Mouse (Mus musculus) hindbrain, embryonic 15.5 days (tissue): ENCODE measurements at regions not wholly inside any gene's neighbourhood (a gene's known extent, or its start where the extent isn't known, plus 50 kb on each side); places are given as distances from the start of the nearest gene placed in this dataset.

Experiments
- ATAC-seq: fragments of 200-750 bp; cut with Nextera tagmentation; 2 replicates; pipeline ENCODE4 v1.8.0; 2017; ENCODE audit warnings: low read depth, moderate number of reproducible peaks, moderate TSS enrichment; ENCODE audit not compliant: low FRiP score
- H3K27ac ChIP-seq: fragments of 300-500 bp; sonication (generic); replicated peaks from 2 replicates; pipeline ENCODE4 v1.5.1; 2015; ENCODE audit warnings: mild to moderate bottlenecking, inconsistent platforms
- H3K27me3 ChIP-seq: fragments of 300-500 bp; sonication (generic); 2 replicates; pipeline ENCODE4 v1.6.1; 2015; ENCODE audit warnings: control low read depth, inconsistent platforms
- H3K36me3 ChIP-seq: fragments of 300-500 bp; sonication (generic); 2 replicates; pipeline ENCODE4 v1.6.1; 2015; ENCODE audit warnings: control low read depth, inconsistent platforms
- H3K4me1 ChIP-seq: fragments of 300-500 bp; sonication (generic); replicated peaks from 2 replicates; pipeline ENCODE4 v1.6.1; 2015; ENCODE audit warnings: control low read depth, inconsistent platforms
- H3K4me2 ChIP-seq: fragments of 300-500 bp; sonication (generic); 2 replicates; pipeline ENCODE4 v1.6.1; 2015; ENCODE audit warnings: moderate library complexity, mild to moderate bottlenecking, inconsistent platforms
- H3K4me3 ChIP-seq: fragments of 300-500 bp; sonication (generic); 2 replicates; pipeline ENCODE4 v1.5.1; 2015; ENCODE audit warnings: mild to moderate bottlenecking, inconsistent platforms
- H3K9ac ChIP-seq: fragments of 300-500 bp; sonication (generic); 2 replicates; pipeline ENCODE4 v1.6.1; 2015; ENCODE audit warnings: inconsistent platforms
- H3K9me3 ChIP-seq: fragments of 300-500 bp; sonication (generic); 2 replicates; pipeline ENCODE4 v1.6.1; 2016; ENCODE audit warnings: control low read depth, inconsistent platforms
- WGBS: fragments of 180-500 bp; shearing (Covaris S2); methylation state at CpG from one replicate; pipeline ENCODE4 v1.1.7; 2015; 5-methylcytosine and 5-hydroxymethylcytosine counted together

DNA sequence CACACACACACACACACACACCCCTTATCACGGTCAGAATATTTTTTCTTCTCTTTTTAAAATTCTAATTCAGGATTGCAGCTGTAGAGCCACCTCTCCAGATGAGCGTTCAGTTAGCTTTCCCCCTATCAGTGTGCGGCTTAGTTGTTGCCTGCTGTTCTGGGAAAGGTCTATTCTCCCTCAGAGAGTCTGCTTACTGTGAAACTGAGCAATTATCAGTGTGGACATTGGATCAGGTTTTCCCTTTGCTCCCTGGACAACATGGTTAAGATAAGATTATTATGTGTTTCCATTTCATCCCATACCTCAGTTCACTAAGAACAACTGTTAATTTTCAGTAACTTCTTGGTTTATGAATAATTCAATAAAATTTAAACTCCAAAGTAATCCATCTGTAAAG lies 268.3 kb downstream of the Inhba start:
- Histone ChIP-seq H3K4me3 (no peak overlapping the region), H3K9ac (no peak overlapping the region), H3K4me1 (no peaks in the 10 kb centered on the region), H3K9me3 (no peaks in the 10 kb centered on the region), H3K27me3 (no peaks in the 10 kb centered on the region), H3K27ac (no peak overlapping the region), H3K4me2 (no peak overlapping the region), H3K36me3 (no peaks in the 10 kb centered on the region)
- ATAC-seq, result no peak
- 93% methylated on average over 3 of the region's 3 CpGs for WGBS

DNA sequence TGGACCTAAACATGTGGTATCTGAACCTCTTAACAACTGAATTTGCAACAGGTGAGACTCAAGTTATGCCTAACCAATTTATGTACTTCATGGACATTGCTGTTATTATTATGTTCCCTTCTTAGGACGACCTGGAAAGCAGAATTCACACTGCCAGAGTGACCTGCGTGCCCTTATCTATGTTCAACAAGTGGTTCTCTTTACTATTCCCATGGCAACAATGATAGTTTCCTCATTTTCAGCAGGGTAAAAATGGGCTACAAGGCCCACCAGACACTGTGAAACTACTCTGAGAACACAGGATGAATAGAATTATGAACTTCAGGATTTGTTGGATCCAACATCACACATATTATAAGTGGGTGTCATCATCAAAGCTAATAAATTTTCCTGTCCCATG lies 269.1 kb downstream of the Inhba start:
- Histone ChIP-seq H3K27me3 (no peaks in the 10 kb centered on the region), H3K9me3 (no peaks in the 10 kb centered on the region), H3K4me3 (no peak overlapping the region), H3K4me1 (no peaks in the 10 kb centered on the region), H3K4me2 (no peak overlapping the region), H3K27ac (no peak overlapping the region), H3K36me3 (no peaks in the 10 kb centered on the region), H3K9ac (no peak overlapping the region)
- 74% methylated on average over 2 of the region's 2 CpGs for WGBS
- ATAC-seq, result no peak

DNA sequence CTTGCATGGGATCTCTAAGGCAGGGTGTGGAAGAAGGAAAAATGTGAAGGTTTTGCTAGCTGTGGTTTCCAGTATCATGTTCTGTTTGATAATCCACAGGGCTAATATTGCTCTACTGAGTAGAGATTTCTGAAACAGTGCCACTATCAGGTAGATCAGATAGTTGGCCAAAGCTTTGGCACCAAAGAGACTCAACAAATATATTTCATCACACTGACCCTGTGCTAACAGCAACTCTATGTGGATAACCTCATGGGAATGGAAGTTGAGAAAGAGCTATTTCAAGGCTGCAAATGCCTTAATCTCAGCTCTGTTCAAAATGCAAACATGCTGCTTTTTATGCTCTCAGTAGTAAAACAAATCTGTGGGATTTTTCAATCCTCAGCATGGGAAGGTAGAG lies 270.1 kb downstream of the Inhba start:
- no peaks in the 10 kb centered on the region for H3K36me3 ChIP-seq

DNA sequence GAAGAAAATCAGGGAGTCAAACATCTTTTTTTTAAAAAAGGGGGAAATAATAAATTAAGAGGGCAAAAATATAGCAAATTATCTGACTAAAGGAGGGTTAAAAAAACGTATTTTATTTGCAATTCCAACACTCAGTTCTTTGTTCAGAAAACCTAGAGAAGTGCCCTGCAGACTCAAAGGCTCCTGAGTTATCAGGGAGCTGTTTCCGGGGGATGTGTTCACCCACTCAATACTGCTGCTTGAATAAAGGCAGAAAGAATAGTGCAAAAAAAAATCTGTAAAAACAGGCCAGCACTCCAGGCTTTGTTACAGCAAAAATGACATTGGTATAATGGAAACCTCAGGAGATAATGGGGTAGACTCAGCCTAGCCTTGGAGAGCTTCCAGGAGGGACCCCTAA lies 270.6 kb downstream of the Inhba start:
- no peak overlapping the region for H3K4me2 ChIP-seq
- H3K9me3 ChIP-seq, result no peaks in the 10 kb centered on the region
- no peak overlapping the region for H3K27ac ChIP-seq
- no peak overlapping the region for H3K4me3 ChIP-seq
- no peak for ATAC-seq
- H3K36me3 ChIP-seq, result no peaks in the 10 kb centered on the region
- no peaks in the 10 kb centered on the region for H3K4me1 ChIP-seq
- no peaks in the 10 kb centered on the region for H3K27me3 ChIP-seq
- no peak overlapping the region for H3K9ac ChIP-seq
- 43% methylated on average over 2 of the region's 2 CpGs for WGBS

More for the DNA sequence above, 270.1 kb downstream of the Inhba start:
- no peak overlapping the region for H3K4me3 ChIP-seq
- no peak overlapping the region for H3K27ac ChIP-seq
- no peak overlapping the region for H3K4me2 ChIP-seq
- no peaks in the 10 kb centered on the region for H3K27me3 ChIP-seq
- no peak overlapping the region for H3K9ac ChIP-seq
- no peak for ATAC-seq
- H3K9me3 ChIP-seq, result no peaks in the 10 kb centered on the region
- no peaks in the 10 kb centered on the region for H3K4me1 ChIP-seq

DNA sequence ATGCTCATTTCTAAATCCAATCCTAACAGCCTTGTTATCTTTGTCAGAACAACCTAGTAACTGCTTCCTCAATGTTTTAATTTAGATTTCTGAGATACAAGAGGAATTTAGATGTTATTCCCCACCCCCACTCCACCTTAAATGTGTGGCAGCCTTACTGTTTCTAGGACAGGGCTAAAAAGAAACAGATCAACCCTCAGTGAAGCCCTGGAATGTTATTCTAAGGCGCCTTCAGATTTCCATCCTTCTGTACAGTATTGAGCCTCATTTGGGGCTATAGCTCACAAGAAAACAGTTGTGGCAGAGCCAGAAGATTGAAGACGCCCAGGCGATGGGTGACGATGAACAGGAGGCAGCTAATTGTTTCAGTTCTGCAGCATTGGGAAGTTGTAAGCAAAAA lies 271.7 kb downstream of the Inhba start:
- Histone ChIP-seq H3K36me3 (no peaks in the 10 kb centered on the region), H3K27ac (no peak overlapping the region), H3K9me3 (no peaks in the 10 kb centered on the region), H3K27me3 (no peaks in the 10 kb centered on the region), H3K9ac (no peak overlapping the region), H3K4me2 (no peak overlapping the region), H3K4me1 (no peaks in the 10 kb centered on the region), H3K4me3 (no peak overlapping the region)
- WGBS, result 88% methylated on average over 4 of the region's 4 CpGs
- ATAC-seq, result no peak

DNA sequence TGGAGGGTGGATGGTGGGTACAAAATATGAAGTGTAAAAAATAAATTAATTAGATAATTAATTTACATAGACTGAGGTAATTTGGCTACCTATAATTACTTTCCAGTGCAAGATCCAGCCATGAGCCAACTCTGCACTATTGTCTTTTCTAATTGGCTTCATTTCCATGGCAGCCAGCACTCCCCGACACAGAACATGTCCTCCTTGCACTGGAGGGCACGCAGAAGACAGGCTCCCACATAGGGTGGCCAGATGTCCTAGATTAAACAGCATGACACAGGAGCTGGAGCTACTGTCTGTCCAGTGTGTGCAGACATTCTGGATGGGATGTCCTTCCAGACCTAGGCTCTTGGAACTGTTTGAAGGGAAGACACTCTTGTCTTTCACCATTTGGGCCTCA lies 278.0 kb downstream of the Inhba start:
- Histone ChIP-seq H3K27ac (no peak overlapping the region), H3K9me3 (no peaks in the 10 kb centered on the region), H3K4me1 (no peaks in the 10 kb centered on the region), H3K9ac (no peak overlapping the region), H3K4me2 (no peak overlapping the region), H3K27me3 (no peaks in the 10 kb centered on the region), H3K4me3 (no peak overlapping the region), H3K36me3 (no peaks in the 10 kb centered on the region)
- ATAC-seq, result no peak
- WGBS, result 52% methylated on average over 2 of the region's 2 CpGs

DNA sequence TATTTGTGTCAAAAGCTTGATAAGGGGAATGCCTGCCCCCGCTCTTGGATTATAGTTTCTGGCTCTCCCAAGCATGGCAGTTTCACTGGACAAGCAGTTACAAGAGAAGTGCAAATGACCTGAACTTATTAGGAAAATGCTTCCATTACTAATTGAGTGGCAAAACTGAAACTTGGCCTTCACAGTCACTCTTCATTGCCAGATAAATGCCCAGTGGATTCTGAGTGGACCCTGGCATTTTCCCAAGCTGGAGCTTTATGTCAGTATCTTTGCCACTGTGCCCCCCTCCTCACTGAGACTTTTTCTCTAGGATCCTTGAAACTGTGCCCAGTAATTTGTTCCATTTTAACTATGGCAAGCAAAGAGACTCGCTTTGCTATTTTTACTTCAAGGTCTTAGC lies 279.1 kb downstream of the Inhba start:
- WGBS, result 68% methylated on average over 2 of the region's 2 CpGs
- no peak for ATAC-seq

DNA sequence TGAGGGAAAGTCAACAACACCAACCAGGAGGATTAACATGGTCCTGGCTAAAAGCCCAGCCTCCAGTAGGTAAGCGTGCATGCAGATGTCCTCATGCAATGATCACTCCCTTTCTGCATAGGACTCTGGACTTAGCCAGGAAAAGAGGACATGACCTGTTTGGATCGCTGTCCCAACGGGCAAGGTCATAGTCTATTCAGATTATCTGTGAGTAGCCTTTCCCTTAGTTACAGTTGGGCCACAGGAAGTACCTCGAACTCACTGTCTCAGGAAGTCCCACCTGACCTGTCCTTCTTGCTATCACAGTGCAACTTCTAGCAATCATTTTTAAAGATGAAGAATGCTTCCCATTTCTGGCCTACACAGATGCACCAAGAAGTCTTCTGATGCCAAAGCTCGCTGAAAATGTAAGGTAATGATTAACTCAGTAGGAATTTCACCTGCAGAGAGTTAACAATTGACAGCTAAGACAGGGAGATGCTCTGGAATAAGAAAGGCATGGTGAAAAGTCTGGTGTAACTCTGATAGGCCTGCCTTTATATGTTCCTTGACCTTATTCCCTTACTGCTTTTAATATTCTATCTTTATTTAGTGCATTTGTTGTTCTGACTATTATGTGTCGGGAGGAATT lies 280.1 kb downstream of the Inhba start:
- Histone ChIP-seq H3K27me3 (no peaks in the 10 kb centered on the region), H3K9ac (no peak overlapping the region), H3K4me1 (no peaks in the 10 kb centered on the region), H3K36me3 (no peaks in the 10 kb centered on the region), H3K4me2 (no peak overlapping the region), H3K4me3 (no peak overlapping the region), H3K27ac (no peak overlapping the region), H3K9me3 (no peaks in the 10 kb centered on the region)
- no peak for ATAC-seq
- WGBS, result 85% methylated on average over 6 of the region's 6 CpGs

More for the DNA sequence above, 279.1 kb downstream of the Inhba start:
- Histone ChIP-seq H3K4me1 (no peaks in the 10 kb centered on the region), H3K9ac (no peak overlapping the region), H3K36me3 (no peaks in the 10 kb centered on the region), H3K9me3 (no peaks in the 10 kb centered on the region), H3K27ac (no peak overlapping the region), H3K27me3 (no peaks in the 10 kb centered on the region), H3K4me3 (no peak overlapping the region), H3K4me2 (no peak overlapping the region)

DNA sequence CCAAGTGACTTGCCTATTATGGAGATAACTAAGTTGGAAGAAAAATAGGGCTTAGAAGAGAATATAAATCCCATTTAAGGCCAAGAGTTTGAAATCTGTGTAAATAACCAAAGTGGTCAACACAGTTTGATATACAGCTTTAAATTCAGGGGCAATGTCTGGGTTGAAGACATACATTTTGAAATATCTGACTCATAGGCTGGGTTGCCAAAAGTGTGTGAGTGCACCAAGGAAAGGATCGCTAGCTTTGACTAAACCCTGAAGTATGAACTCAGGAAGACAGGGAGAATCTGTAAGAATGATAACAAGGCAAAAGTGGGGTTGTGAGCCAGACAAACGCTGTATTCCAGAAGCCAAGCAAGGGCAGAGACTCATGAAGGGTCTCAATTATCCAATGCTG lies 288.1 kb downstream of the Inhba start:
- H3K9ac ChIP-seq, result no peak overlapping the region
- H3K27ac ChIP-seq, result no peak overlapping the region
- H3K4me2 ChIP-seq, result no peak overlapping the region
- H3K4me3 ChIP-seq, result no peak overlapping the region
- H3K4me1 ChIP-seq, result no peaks in the 10 kb centered on the region
- no peaks in the 10 kb centered on the region for H3K36me3 ChIP-seq
- ATAC-seq, result no peak
- no peaks in the 10 kb centered on the region for H3K9me3 ChIP-seq
- 83% methylated on average over 2 of the region's 2 CpGs for WGBS
- H3K27me3 ChIP-seq, result no peaks in the 10 kb centered on the region

DNA sequence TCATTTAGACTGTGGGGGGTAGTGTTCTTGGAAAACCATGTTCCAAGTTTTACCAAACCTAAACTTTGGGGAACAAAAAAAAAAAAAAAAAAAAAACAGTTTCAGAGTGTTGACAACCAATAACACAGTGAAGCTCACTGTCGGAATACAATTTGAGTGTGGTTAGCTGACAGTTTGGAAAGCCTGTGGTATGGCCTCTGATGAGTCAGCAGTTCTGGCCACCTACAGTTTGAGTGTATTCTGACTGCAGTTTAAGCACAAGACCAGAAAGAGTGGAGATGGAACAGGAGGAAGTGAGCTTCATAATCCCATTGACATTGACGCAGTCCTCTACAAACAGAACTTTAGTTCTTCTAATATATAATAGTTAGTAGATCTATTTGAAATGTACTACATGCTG lies 303.0 kb downstream of the Inhba start:
- 88% methylated on average over 2 of the region's 2 CpGs for WGBS
- ATAC-seq, result no peak

DNA sequence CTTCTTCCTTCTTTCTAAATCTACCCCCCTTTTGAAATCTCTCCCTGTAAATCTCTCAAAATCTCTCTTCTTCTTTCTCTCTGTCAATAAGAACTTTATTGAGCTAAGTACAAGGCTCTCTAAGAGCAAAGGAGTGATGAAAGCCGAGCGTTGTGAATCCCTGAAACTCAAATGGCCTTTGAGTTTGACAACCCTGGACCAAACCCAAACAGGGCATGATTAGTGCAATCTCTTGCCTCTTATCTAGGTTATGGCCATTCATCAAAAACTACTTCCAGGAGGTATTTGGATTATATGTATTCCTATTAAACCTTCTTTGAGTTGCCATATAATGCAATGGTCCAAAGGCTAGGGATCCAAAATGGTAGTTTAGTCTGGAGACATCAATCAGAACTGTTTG lies 304.0 kb downstream of the Inhba start:
- H3K27ac ChIP-seq, result no peak overlapping the region
- no peak for ATAC-seq
- H3K9me3 ChIP-seq, result no peaks in the 10 kb centered on the region
- H3K4me1 ChIP-seq, result no peaks in the 10 kb centered on the region
- H3K27me3 ChIP-seq, result no peaks in the 10 kb centered on the region
- H3K36me3 ChIP-seq, result no peaks in the 10 kb centered on the region
- H3K4me3 ChIP-seq, result no peak overlapping the region
- H3K9ac ChIP-seq, result no peak overlapping the region
- WGBS, result 96% methylated on average over 2 of the region's 2 CpGs
- H3K4me2 ChIP-seq, result no peak overlapping the region

More for the DNA sequence above, 303.0 kb downstream of the Inhba start:
- Histone ChIP-seq H3K27ac (no peak overlapping the region), H3K4me1 (no peaks in the 10 kb centered on the region), H3K4me3 (no peak overlapping the region), H3K27me3 (no peaks in the 10 kb centered on the region), H3K36me3 (no peaks in the 10 kb centered on the region), H3K9me3 (no peaks in the 10 kb centered on the region), H3K9ac (no peak overlapping the region), H3K4me2 (no peak overlapping the region)

DNA sequence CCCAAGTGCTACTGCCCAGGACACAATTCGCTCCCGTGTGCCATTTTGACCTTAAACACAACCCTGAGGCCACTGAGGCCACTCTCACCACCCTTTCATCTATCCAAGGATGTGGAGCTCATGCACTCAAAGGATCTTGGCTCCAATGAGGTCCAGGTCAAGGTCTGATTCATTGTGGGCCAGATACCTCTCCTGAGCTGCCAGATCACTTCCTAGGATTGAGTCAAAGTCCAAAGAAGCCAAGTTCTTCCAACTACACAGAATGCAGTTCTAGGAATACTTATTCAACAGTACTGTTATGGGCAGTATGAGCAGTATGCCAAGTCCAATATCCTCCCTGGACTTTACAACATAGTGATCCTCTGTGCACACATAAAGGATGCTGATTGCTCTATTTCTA lies 304.9 kb downstream of the Inhba start:
- 93% methylated on average over 2 of the region's 2 CpGs for WGBS
- Histone ChIP-seq H3K9ac (no peak overlapping the region), H3K4me1 (no peaks in the 10 kb centered on the region), H3K4me2 (no peak overlapping the region), H3K9me3 (no peaks in the 10 kb centered on the region), H3K4me3 (no peak overlapping the region), H3K36me3 (no peaks in the 10 kb centered on the region), H3K27ac (no peak overlapping the region), H3K27me3 (no peaks in the 10 kb centered on the region)
- no peak for ATAC-seq

DNA sequence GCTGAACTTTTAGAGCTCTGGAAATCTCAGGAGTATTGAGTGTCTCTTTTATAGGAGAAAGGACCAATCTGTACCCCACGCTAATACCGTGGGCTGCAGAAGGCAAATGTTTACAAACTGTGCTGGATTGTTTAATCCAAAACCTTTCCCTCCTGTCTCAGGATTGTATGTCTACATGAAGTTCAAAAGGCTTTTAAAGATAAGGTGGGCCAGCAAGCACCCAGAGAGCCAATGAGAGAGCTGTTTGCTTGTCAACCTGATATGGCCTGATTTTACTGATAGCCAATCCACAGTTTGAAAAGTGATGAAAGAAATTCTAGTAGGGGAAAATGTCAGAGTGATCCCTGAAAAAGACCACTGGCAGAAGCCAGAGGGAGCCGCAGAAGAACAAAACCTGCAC lies 305.8 kb downstream of the Inhba start:
- WGBS, result 75% methylated on average over 3 of the region's 3 CpGs
- Histone ChIP-seq H3K36me3 (no peaks in the 10 kb centered on the region), H3K4me2 (no peak overlapping the region), H3K9me3 (no peaks in the 10 kb centered on the region), H3K4me3 (no peak overlapping the region), H3K27me3 (no peaks in the 10 kb centered on the region), H3K4me1 (no peaks in the 10 kb centered on the region), H3K27ac (no peak overlapping the region), H3K9ac (no peak overlapping the region)
- ATAC-seq, result no peak
